Mouse (Mus musculus) neural tube, embryonic 10.5 days (tissue): ENCODE measurements around the gene Vmn2r124.
"Not testable (repeated sequence)": the region's sequence is repeated elsewhere in the genome, so short reads cannot be mapped to it uniquely, and the experiment has no call there.

Experiments
- DNase-seq: peaks from one replicate; pipeline ENCODE4 v3.0.0-alpha.2; 2017; ENCODE audit warnings: low spot score; ENCODE audit errors: extremely low spot score

The Vmn2r124 gene

DNA sequence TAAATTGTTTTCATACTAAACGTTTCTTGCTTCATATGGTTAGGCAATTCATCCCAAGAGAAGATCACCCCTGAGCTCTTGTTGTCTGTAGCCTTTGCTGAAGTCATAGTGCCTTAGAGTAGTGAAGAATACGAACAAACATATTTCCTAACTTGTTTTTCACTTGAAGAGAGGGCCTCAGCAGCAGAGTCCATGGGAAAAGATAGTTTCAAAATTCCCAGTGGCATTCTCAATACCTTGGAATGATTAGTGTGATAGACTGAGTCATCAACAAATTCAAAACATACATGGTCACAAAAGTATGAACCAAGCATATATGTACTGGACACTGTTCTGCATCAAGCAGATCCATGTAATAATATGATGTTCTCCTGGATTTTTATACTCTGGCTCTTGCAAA, at the start of gene Vmn2r124:
TSS of gene Vmn2r124 (plus strand) at position 301 of the 400 bp plus-strand sequence.
- DNase-seq = no peak

DNA sequence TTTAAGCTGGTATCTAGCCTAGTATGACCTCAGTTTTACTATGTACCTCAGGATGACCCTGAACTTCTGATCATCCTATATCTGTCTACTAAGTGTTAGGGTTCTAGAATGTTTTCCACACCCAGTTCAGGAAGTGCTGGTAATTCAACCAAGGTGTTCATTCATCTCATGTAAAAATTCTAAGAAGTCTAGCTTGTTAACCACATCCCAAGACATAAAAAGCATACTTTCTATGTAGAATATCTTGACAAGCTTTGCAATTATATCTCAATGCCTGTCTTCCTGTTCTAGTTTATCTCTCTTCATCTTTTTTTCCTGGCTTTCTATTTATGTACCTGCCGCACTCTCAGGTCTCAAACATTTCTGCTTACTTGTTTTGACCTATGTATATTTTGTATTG, 44.5 kb upstream of the Vmn2r124 start:
- no peak for DNase-seq

DNA sequence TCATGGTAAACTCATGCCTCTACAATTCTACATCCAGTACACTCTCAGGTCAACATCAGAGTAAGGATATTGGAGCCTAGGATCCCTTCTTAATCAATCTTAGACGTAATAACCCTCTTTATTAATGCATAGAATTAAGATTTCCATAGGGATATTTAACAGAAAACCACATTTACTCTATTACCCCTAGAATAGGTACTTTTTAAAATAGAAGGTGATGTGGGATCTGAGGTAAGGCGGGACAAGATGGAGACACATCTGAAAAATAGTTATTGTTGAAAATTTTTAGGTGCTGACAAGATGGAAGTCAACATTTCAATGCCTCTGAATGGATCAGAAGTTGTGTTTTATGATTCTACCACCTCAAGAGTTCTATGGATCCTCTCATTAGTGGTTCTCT, 27.8 kb upstream of the Vmn2r124 start, which contains the start of gene Fpr-rs4:
TSS of gene Fpr-rs4 (plus strand) at position 301 of the 400 bp plus-strand sequence.
- no peak for DNase-seq

DNA sequence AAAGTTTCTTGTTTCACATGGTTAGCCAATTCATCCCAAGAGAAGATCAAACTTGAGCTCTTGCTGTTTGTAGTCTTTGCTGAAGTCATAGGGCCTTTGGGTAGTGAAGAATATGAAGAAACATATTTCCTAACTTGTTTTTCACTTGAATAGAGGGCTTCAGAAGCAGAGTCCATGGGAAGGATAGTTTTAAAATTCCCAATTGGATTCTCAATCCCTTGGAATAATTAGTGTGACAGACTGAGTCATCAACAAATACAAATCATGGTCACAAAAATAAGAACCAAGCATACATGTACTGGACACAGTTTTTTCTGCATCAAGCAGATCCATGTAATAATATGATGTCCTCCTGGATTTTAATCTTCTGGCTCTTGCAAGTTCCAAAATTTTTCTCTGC, 35.5 kb downstream of the Vmn2r124 start, which contains the start of gene Vmn2r91:
TSS of gene Vmn2r91 (plus strand) at position 301 of the 400 bp plus-strand sequence.
- not testable (repeated sequence) for DNase-seq

DNA sequence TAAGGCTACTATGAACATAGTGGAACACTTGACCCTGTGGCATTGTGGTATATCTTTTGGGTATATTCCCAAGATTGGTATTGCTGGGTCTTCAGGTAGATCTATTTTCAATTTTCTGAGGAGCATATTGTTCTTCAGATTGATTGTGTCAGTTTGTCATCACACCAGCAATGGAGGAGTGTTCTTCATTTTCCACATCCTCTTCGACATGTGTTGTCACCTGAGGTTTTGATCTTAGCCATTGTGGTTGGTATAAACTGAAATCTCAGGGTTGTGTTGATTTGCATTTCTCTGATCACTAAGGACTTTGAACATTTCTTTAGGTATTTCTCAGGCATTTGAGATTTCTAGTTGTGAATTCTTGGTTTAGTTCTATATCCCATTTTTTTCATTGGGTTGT, 46.4 kb downstream of the Vmn2r124 start:
- DNase-seq = not testable (repeated sequence)

DNA sequence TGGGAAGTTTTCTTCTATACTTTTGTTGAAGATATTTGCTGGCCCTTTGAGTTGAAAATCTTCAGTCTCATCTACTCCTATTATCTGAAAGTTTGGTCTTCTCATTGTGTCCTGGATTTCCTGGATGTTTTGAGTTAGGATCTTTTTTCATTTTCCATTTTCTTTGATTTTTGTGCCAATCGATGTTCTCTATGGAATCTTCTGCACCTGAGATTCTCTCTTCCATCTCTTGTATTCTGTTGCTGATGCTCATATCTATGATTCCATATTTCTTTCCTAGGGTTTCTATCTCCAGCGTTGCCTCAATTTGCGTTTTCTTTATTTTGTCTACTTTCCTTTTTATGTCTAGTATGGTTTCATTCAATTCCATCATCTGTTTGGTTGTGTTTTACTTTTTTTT, 53.0 kb downstream of the Vmn2r124 start:
- not testable (repeated sequence) for DNase-seq
